Mouse (Mus musculus): ENCODE data around the gene Fbxw11. TPM values are rescaled to one million over a fixed set of nuclear protein-coding genes. Genes with fewer than 3 reads are reported as not detected.
A peak's percentile ranks its signal among the peaks of the same experiment; 100 is the strongest.

The Fbxw11 gene
- polyA plus RNA-seq, 1 experiment from 2014 or later, result 84.9 TPM

DNA sequence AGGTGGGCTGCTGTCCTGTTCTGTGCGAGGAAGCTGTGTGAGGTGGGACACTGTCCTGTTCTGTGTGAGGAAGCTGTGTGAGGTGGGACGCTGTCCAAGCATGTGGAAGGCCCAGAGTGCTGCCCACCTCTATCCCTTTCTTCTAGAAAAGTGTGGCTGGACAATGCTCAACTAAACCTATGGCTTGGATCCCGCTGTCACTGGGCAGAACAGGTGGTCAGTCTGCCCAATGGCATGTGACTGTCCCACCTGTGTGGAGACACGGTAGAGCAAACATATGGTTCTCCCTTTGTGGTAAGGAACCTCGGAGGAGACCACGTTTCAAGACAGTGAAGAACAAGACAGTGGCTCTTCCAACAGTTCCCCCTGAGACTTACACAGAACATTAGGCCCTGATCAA is 14.6 kb upstream of the Fbxw11 start:
- ATAC-seq (ENCODE audit: borderline replicate concordance, extremely low read depth, low FRiP score, low TSS enrichment), result no peak
- H3K4me3 ChIP-seq, result no peak overlapping the region
- H3K36me3 ChIP-seq, result no peaks in the 10 kb centered on the region
- no peaks in the 10 kb centered on the region for H3K9me3 ChIP-seq
- H3K9ac ChIP-seq, result no peak overlapping the region
- no peaks in the 10 kb centered on the region for H3K4me1 ChIP-seq
- no peak overlapping the region for H3K27ac ChIP-seq
- no peak overlapping the region for H3K4me2 ChIP-seq
- WGBS, result 77% methylated on average over 6 of the region's 6 CpGs
- H3K27me3 ChIP-seq, result no peaks in the 10 kb centered on the region

DNA sequence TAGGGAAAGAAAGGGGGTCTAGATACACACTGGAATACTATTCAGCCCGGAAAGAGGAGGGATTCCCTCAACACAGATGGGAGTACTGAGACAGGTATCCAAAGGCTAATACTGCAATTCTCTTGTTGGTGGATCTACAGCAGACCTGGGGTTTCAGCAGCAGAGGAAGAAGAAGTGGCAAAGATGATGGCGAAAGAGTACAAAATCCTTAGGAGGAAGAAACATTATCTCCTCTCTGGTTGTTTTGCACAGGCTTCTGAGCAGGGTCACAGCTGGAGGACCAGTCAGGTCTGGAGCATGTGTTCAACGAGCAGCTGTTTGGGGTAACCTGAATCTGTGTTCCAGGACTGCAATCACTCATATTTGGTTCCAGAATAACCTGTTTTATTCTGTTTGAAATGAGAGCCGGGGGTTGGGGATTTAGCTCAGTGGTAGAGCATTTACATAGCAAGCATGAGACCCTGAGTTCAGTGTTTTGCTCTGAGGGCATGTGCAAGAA is 12.8 kb upstream of the Fbxw11 start:
- H3K4me1 ChIP-seq, result no peaks in the 10 kb centered on the region

DNA sequence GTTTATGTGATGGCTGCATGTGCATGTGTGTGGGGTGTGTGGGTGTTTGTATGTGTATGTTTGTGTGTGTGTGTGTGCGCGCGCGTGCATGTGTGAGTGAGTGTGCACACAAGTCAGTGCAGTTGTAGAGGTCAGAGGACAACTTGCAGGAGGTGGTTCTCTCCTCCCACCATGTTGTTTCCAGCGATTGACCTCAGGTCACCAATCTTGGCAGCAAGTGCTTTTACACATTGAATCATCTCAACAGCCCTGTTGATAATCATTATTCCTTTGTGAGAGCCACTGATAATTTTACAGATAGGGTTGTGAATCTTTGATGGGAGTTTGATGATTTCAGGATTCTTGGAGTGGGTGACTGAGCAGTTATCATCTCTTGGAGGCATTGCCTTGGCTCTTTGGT is 9.9 kb upstream of the Fbxw11 start:
- WGBS, result 93% methylated on average over 5 of the region's 5 CpGs
- Histone ChIP-seq H3K27ac (no peak overlapping the region), H3K36me3 (no peaks in the 10 kb centered on the region), H3K9me3 (no peaks in the 10 kb centered on the region), H3K4me1 (peaks cover 9% of the 10 kb centered on the region), H3K4me3 (no peak overlapping the region), H3K27me3 (no peaks in the 10 kb centered on the region), H3K4me2 (no peak overlapping the region), H3K9ac (no peak overlapping the region)
- ATAC-seq (ENCODE audit: borderline replicate concordance, extremely low read depth, low FRiP score, low TSS enrichment), result no peak

More for the DNA sequence above, 12.8 kb upstream of the Fbxw11 start:
- no peaks in the 10 kb centered on the region for H3K36me3 ChIP-seq
- ATAC-seq (ENCODE audit: borderline replicate concordance, extremely low read depth, low FRiP score, low TSS enrichment), result no peak
- H3K27ac ChIP-seq, result no peak overlapping the region
- no peaks in the 10 kb centered on the region for H3K9me3 ChIP-seq
- no peak overlapping the region for H3K4me2 ChIP-seq
- WGBS, result 68% methylated on average over 4 of the region's 4 CpGs
- H3K9ac ChIP-seq, result no peak overlapping the region
- H3K27me3 ChIP-seq, result no peaks in the 10 kb centered on the region
- H3K4me3 ChIP-seq, result no peak overlapping the region

DNA sequence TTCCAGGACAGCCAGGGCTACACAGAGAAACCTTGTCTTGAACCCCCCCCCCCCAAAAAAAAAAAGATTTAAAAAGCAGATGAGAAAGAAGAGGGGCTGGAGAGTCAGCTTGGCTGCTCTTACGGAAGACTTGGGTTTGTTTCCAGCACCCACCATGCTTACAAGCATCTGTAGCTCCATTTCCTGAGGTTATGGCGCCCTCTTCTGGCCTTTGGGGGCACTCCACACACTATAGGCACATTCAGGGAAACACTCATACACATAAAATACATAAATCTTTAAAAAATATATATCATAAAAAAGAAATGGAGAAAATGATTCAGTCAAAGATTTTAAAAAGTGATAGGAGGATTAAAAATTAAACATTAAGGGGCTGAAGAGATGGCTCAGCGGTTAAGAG is 9.0 kb upstream of the Fbxw11 start:
- no peak overlapping the region for H3K4me2 ChIP-seq
- H3K9me3 ChIP-seq, result no peaks in the 10 kb centered on the region
- H3K9ac ChIP-seq, result no peak overlapping the region
- H3K4me3 ChIP-seq, result no peak overlapping the region
- H3K4me1 ChIP-seq, result peaks cover 9% of the 10 kb centered on the region
- ATAC-seq (ENCODE audit: borderline replicate concordance, extremely low read depth, low FRiP score, low TSS enrichment), result no peak
- H3K27ac ChIP-seq, result no peak overlapping the region
- WGBS, result 63% methylated on average over 3 of the region's 3 CpGs
- H3K27me3 ChIP-seq, result no peaks in the 10 kb centered on the region
- no peaks in the 10 kb centered on the region for H3K36me3 ChIP-seq

DNA sequence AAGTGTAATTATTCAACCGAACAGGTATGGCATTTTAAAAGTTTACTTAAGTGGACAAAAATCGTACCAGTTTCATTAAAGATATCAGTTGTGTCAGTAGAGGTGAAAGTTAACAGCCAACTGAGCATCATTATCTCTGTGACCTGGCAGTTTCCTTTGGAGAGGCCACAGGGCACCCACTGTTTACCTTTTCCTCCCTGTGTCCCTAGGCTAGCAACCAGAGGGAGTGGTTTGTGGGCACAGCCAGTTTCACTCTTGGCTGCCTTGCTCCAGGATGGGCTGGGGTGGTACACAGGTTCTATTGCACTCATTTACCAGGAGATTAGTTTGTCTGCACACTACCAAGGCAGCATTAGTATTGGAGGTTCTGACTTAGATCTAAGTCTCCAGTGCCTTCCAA is 8.4 kb upstream of the Fbxw11 start:
- ATAC-seq (ENCODE audit: borderline replicate concordance, extremely low read depth, low FRiP score, low TSS enrichment), result no peak
- H3K4me2 ChIP-seq, result no peak overlapping the region
- no peaks in the 10 kb centered on the region for H3K36me3 ChIP-seq
- no peak overlapping the region for H3K4me3 ChIP-seq
- no peaks in the 10 kb centered on the region for H3K27me3 ChIP-seq
- H3K9me3 ChIP-seq, result no peaks in the 10 kb centered on the region
- 32% methylated on average over 2 of the region's 2 CpGs for WGBS
- no peak overlapping the region for H3K9ac ChIP-seq
- H3K27ac ChIP-seq, result no peak overlapping the region
- H3K4me1 ChIP-seq, result peaks cover 9% of the 10 kb centered on the region

DNA sequence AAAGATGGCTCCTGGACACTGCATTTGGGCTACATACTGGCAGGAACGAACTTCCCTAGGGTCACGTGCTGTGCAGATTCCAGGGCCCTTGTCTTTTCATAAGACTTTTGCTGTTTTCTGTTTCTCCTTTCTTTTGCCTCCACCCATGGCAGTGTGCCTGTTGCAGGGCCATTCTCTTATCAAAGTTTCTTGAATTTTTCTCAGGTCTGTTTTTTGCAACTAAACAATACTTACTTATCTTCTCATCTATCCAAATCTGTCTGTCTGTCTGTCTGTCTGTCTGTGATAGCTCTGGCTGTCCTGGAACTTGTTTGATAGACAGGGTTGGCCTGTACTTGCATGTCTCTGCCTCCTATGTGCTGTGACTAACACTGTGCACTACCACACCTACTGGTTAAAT is 7.7 kb upstream of the Fbxw11 start:
- 48% methylated on average over 2 of the region's 2 CpGs for WGBS
- H3K27me3 ChIP-seq, result no peaks in the 10 kb centered on the region
- no peak overlapping the region for H3K4me3 ChIP-seq
- no peak overlapping the region for H3K4me2 ChIP-seq
- ATAC-seq (ENCODE audit: borderline replicate concordance, extremely low read depth, low FRiP score, low TSS enrichment), result no peak
- H3K9ac ChIP-seq, result no peak overlapping the region
- peaks cover 9% of the 10 kb centered on the region for H3K4me1 ChIP-seq
- no peak overlapping the region for H3K27ac ChIP-seq
- no peaks in the 10 kb centered on the region for H3K9me3 ChIP-seq
- no peaks in the 10 kb centered on the region for H3K36me3 ChIP-seq

DNA sequence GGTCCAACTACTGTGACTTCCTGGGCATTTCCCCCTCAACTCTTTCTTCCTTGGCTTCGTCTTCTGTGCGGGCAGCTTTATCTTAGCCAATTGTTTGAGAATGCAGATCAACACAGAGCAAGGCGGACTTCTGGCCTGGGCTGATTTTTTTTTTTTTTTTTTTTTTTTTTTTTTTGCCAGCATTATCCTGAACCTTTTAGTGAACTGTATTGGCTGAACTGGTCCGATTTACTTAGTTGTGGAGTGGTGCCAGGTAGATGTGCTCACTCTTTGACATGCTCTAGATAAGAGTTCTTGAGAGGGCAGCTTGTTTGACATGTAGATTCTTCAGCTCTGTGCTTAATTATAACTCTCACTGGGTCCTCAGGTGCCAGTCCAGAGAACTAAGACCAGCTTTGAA is 6.2 kb upstream of the Fbxw11 start:
- H3K36me3 ChIP-seq, result no peaks in the 10 kb centered on the region
- 24% methylated on average over 4 of the region's 4 CpGs for WGBS
- H3K27me3 ChIP-seq, result no peaks in the 10 kb centered on the region
- H3K4me2 ChIP-seq, result no peak overlapping the region
- H3K4me1 ChIP-seq, result peaks cover 18% of the 10 kb centered on the region
- H3K27ac ChIP-seq, result no peak overlapping the region
- H3K9me3 ChIP-seq, result no peaks in the 10 kb centered on the region
- no peak overlapping the region for H3K9ac ChIP-seq
- H3K4me3 ChIP-seq, result no peak overlapping the region
- ATAC-seq (ENCODE audit: borderline replicate concordance, extremely low read depth, low FRiP score, low TSS enrichment), result no peak

DNA sequence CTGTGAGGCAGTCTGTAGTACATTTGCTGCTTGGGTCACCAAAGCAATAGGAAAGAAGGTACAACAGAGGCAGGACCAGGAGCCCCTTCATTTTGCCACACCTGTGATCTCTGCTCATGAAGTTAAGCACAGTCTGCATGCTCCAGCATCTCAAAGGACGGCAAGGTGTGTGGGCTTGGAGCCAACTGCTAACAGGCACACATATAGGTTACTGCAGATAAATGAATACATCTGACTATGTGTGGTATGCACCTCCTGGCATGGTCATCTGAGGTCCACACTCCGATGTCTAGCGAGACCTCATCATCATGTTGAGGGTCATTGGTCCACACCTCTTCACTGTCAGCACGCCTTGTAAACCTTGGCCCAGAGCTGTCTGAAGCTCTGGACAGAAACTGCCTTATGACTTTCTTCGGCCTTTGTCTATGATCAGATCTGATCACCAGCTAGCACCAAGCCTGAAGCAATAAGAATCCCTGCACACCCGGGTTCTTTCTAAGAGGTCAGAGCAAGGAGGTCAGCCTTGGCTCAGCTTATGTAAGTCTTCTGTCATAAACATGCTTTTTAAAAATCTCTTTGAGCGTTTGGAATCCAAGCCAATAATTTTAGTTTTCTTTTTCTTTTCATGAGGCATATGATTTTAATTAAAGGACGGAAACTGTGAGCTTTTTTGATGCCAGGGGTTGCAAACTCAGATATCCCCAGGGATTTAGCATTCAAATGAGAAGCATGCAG is 3.8 kb upstream of the Fbxw11 start:
- no peak overlapping the region for H3K9ac ChIP-seq
- no peak for ATAC-seq (ENCODE audit: borderline replicate concordance, extremely low read depth, low FRiP score, low TSS enrichment)
- H3K36me3 ChIP-seq, result no peaks in the 10 kb centered on the region
- H3K9me3 ChIP-seq, result no peaks in the 10 kb centered on the region
- H3K27ac ChIP-seq, result no peak overlapping the region
- peaks cover 23% of the 10 kb centered on the region for H3K4me1 ChIP-seq
- WGBS, result 74% methylated on average over 8 of the region's 8 CpGs
- no peak overlapping the region for H3K4me2 ChIP-seq
- no peak overlapping the region for H3K4me3 ChIP-seq
- no peaks in the 10 kb centered on the region for H3K27me3 ChIP-seq

DNA sequence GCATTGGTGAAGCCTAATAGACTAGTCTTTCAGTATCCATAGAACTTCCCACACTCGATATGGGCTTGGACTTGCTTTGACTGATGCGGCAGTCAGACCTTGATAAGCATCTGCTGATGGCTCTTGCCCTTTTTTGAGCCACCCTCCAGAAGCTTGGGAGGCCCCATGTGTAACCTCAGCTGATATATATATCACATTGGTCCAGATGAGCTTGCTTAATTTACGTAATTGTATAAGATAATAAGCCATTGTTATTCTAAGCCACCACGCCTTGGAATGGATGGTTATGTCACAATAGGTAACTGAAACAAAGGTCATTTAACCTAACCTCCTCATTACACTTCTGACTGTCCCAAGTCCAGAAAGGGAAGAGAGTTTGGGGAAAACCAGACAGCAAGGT is 1.9 kb upstream of the Fbxw11 start:
- no peaks in the 10 kb centered on the region for H3K36me3 ChIP-seq
- H3K4me2 ChIP-seq, result no peak overlapping the region
- H3K27me3 ChIP-seq, result no peaks in the 10 kb centered on the region
- ATAC-seq (ENCODE audit: borderline replicate concordance, extremely low read depth, low FRiP score, low TSS enrichment), result no peak
- H3K9me3 ChIP-seq, result no peaks in the 10 kb centered on the region
- 81% methylated on average over 4 of the region's 4 CpGs for WGBS
- no peak overlapping the region for H3K27ac ChIP-seq
- no peak overlapping the region for H3K4me3 ChIP-seq
- peaks cover 29% of the 10 kb centered on the region for H3K4me1 ChIP-seq
- H3K9ac ChIP-seq, result no peak overlapping the region

DNA sequence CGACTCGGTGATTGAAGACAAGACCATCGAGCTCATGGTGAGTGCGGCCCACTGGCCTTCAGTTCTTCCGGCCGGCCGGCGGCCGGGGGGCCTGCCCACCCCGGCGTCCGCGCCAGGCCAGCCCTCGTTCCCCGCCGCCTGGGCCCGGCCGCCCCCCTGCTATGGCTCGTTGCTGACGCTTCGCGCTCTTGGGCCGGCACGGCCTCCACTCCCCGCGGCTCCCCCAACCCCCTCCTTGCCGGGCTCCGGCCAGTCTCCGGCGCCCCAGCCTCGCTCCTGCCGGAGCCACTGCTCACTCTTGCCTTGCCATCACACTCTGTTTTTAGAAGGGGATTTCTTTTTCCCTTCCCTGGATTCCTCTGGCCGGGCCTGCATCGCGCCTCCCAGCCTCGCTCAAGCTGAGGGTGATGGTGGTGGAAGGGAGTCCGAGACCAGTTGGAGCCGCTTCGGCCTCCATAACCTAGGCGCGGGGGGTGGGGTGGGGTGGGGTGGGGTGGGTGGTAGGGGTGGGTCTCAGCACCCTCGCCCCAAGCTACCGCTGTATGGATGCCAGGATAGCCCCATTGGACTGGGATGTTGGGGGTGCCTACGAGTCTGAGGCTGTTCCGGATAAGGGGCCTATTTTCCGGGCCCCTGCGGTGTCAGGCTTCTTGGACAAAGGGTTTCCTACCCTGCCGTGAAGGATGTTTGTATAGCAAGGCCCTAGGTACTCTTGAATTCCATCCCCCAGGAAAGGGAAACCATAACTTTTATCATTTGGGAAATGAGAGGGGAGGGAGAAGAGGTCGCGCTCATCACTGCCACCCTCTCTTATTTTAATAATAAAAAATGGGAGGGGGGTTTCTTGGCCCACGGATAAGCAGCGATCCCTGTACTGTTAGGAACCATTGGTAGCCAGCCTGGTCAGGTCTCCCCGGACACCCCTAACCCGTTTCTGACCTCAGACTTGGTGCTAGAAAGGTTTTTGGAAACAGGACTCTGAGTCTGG is 669 bp downstream of the Fbxw11 start:
- Histone ChIP-seq H3K27ac (peak overlapping the region; percentile 99), H3K9ac (peak overlapping the region; percentile 98), H3K9me3 (no peaks in the 10 kb centered on the region), H3K4me1 (peaks cover 23% of the 10 kb centered on the region), H3K4me2 (peak overlapping the region; percentile 78), H3K4me3 (peak overlapping the region; percentile 95), H3K27me3 (no peaks in the 10 kb centered on the region), H3K36me3 (no peaks in the 10 kb centered on the region)
- under 1% methylated on average over 44 of the region's 54 CpGs for WGBS
- peak; percentile 71 for ATAC-seq (ENCODE audit: borderline replicate concordance, extremely low read depth, low FRiP score, low TSS enrichment)

DNA sequence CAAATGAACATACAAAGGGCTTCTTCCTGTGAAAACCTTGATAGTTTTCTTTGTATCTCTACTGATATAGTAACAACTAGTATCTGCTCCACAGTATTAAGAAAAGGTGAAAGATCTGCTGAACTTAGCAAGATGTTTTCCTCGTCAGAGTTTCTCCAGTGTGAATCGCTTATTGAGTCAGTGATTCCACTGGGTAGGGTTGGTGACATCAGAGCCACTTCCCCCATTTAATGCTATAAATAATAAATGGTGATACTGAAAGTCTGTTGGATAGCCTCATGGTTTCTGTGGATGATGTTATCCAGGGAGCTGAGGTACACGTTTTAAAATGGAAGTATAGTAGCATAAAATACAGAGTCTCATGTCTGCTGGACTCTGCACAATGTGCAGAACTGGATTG is 1.5 kb downstream of the Fbxw11 start:
- Histone ChIP-seq H3K27ac (peak overlapping the region; percentile 99), H3K4me2 (peak overlapping the region; percentile 78), H3K4me3 (peak overlapping the region; percentile 95), H3K27me3 (no peaks in the 10 kb centered on the region), H3K9me3 (no peaks in the 10 kb centered on the region), H3K36me3 (no peaks in the 10 kb centered on the region), H3K9ac (peak overlapping the region; percentile 98), H3K4me1 (peaks cover 23% of the 10 kb centered on the region)
- WGBS, result 26% methylated on average over 3 of the region's 3 CpGs
- ATAC-seq (ENCODE audit: borderline replicate concordance, extremely low read depth, low FRiP score, low TSS enrichment), result no peak

DNA sequence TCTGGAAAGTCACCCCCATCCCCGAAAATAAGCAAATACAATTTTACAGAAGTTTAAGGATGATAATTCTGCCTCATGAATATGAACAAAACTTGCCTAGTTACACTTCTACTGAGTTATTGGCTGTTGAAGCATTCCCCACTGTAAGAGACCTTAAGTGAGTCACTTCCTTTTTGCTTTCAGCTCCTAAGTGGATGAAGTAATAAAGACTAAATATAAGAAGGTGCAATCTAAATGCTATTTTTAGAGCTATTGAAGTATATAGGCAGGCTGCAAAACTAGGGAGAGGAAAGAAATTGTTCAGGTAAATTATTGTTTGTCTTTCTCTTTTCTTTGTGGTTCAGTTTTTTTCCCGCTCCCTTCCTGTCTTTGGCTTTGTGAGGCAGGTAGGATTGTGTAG is 4.7 kb downstream of the Fbxw11 start:
- Histone ChIP-seq H3K9ac (no peak overlapping the region), H3K27ac (no peak overlapping the region), H3K4me3 (no peak overlapping the region), H3K4me1 (peaks cover 30% of the 10 kb centered on the region), H3K4me2 (no peak overlapping the region), H3K27me3 (no peaks in the 10 kb centered on the region), H3K36me3 (no peaks in the 10 kb centered on the region), H3K9me3 (no peaks in the 10 kb centered on the region)
- no peak for ATAC-seq (ENCODE audit: borderline replicate concordance, extremely low read depth, low FRiP score, low TSS enrichment)
- WGBS, result 68% methylated on average over 2 of the region's 2 CpGs
